Mouse (Mus musculus) large intestine, adult 2 months (tissue): ENCODE data around the gene Zfp729a. TPM values are rescaled to one million over a fixed set of nuclear protein-coding genes. Genes with fewer than 3 reads are reported as not detected.
"Not testable (repeated sequence)": the region's sequence is repeated elsewhere in the genome, so short reads cannot be mapped to it uniquely, and the experiment has no call there.

Experiments
- DNase-seq: peaks from one replicate; pipeline ENCODE4 v3.0.0-alpha.2; 2012; ENCODE audit warnings: low read depth, low spot score
- WGBS: fragments of 180-500 bp; shearing (Covaris S2); methylation state at CpG from one replicate; pipeline ENCODE4 v1.1.7; 2018; 5-methylcytosine and 5-hydroxymethylcytosine counted together
- polyA plus RNA-seq: library from polyadenylated mRNA; depleted of rRNA; stranded (reverse); fragments of >200 nt; gene quantifications from 2 replicates; pipeline ENCODE4 v1.2.3, GENCODE M21; 2012; rRNA removed

Zfp729a gene
- 0.75 and 1.3 TPM in 2 replicates for polyA plus RNA-seq

DNA sequence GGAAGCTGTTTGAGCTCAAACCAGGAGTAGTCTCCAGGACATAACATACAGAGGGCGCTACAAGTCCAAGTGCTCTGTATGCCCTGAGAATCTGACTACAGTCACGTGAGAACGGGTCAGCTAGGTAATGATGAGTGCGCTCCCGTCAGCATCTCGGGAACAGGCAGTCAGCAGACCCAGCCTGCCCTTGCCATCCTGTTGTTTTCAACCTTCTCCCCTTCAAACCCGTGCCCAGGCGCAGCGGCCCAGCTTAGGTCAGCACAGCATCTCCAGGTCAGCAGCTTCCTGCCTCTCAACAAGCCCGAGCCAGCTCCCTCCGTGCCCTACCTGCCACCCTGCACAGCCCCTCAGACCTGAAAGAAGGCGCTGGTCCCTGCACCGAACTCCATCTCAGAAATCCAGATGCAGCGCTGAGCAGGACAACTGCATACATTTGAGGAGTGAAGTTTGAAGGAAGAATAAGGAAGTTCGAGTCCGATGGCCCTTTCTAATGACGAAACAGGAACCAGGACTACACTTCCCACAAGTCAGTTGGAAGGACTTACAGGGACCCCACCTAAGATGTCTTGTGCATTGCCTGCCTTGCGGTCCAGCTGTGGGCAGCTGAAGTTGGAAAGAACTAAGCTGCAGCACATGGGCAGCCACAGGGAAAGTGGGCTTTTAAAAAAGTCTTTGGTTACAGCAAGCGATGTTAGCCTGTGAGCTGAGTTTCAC is at the start of gene Zfp729a, which contains the start of gene Gm49345:
Zfp729a (minus strand) TSS at position 498 of the 714 bp plus-strand sequence.
Gm49345 (minus strand) TSS at position 476 of the 714 bp plus-strand sequence.
- peak; percentile 84 for DNase-seq
- under 1% methylated on average over 19 of the region's 19 CpGs for WGBS

DNA sequence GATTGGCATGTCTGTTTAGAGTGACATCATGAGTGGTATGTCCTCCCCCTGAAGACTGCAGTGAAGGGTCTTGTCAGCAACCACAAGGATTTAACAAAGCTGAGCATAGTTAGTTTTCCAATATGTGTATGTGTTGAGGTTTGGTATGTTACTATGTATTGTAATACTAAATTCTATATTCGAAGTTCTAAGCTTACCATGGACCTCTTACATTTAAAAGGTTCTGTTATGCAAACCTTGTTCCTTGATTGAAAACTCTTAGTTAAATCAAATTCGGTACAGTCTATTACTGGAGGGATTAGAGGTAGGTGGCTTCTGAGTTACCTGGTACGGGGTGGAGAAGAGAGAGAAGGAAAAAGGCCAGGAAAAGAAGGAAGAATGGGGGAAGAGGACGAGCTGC is 49.4 kb upstream of the Zfp729a start, which contains the start of gene Zfp738:
Zfp738 (minus strand) TSS at position 101 of the 400 bp plus-strand sequence.
- no peak for DNase-seq
- WGBS: 84% methylated on average over 4 of the region's 4 CpGs

DNA sequence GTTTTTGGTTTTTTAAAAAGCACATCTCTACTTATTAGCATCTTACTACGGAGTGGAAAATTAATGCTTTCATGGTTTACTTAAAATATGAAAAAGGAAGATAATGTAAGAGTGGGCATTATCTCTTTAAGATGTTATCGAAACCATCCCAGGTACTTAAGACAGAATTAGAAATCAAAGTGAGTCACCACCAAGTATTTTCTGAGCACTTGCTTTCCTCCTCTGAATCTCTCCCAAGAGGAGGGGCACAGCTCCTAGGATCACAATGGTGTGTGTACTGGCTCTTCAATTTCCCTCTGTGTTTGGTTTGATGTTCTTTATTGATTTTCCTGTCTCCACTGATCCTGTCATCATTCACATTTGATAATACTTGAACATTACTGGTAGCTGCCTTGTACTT is 46.2 kb upstream of the Zfp729a start:
- 45% methylated on average over 2 of the region's 2 CpGs for WGBS
- DNase-seq: not testable (repeated sequence)

DNA sequence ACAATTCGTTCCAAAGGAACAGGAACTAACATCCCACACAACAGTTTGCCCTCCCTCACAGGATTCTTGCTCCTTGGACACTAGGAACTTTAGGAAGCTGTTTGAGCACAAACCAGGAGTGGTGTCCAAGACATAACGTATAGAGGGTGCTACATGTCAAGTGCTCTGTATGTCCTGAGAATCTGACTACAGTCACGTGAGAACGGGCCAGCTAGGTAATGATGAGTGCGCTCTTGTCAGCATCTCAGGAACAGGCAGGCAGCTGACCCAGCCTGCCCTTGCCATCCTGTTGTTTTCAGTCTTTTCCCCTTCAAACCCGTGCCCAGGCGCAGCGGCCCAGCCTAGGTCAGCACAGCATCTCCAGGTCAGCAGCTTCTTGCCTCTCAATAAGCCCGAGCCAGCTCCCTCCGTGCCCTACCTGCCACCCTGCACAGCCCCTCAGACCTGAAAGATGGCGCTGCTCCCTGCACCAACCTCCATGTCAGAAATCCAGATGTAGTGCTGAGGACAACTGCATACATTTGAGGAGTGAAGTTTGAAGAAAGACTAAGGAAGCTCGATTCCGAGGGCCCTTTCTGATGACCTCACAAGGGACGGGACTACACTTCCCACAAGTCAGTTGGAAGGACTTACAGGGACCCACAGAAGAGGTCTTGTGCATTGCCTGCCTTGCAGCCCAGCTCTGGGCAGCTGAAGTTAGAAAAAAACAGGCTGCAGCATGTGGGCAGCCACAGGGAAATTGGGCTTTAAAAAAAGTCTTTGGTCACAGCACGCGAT is 45.6 kb upstream of the Zfp729a start:
- WGBS: 5% methylated on average over 16 of the region's 16 CpGs

DNA sequence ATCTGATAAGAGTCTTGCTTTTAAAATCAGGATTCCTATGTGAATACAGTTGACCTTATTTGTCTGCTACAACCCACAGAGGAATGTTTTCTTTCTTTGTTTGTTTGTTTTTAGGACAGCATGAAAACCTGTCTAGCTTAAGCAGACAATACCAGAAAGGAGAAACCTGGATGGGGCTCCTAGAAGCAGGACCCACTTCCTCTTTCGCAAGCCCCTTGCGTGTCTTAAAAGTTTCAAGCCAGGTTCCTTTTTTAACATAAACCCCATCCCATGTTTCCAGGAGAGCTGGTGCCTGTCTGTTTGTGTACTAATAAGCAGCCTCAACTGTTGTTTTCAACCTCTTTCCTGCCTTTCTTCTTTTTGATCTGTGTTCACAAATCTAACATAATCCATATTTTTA is 37.3 kb upstream of the Zfp729a start:
- 96% methylated on average over 2 of the region's 2 CpGs for WGBS
- no peak for DNase-seq

More for the DNA sequence above, 45.6 kb upstream of the Zfp729a start:
- DNase-seq: peak; percentile 74

DNA sequence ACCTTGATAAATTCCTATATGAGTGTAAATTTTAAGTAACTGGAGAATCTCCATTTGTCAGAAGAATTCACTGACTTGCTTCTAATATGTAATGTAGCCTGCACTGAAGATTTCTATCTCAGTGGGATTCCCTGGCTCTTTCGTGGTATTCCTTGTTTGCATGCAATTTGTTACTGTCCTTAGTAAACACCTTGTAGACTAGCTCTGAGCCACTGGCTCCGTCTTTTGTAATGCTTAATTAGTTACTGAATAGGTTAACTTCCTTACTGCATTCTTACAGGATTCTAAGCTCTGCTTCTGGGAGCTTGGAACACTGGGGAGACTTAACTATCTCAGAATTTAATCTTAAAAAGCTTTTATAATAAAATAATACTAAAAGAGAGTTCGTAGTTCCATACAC is 14.9 kb upstream of the Zfp729a start:
- DNase-seq: no peak
- WGBS: 50% methylated on average over 3 of the region's 3 CpGs

DNA sequence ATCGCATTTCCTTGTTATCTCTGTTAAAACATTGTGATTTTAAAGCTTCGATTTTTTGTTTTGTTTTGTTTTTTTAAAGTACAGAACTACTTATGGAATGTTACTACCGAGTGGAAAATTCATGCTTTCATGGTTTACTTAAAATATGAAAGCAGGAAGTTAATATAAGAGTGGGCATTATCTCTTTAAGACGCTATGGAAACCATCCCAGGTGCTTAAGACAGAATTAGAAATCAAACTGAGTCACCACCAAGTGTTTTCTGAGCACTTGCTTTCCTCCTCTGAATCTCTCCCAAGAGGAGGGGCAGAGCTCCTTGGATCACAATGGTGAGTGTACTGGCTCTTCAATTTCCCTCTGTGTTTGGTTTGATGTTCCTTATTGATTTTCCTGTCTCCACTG is 27.5 kb downstream of the Zfp729a start:
- DNase-seq: no peak
- WGBS: 72% methylated on average over 4 of the region's 4 CpGs

DNA sequence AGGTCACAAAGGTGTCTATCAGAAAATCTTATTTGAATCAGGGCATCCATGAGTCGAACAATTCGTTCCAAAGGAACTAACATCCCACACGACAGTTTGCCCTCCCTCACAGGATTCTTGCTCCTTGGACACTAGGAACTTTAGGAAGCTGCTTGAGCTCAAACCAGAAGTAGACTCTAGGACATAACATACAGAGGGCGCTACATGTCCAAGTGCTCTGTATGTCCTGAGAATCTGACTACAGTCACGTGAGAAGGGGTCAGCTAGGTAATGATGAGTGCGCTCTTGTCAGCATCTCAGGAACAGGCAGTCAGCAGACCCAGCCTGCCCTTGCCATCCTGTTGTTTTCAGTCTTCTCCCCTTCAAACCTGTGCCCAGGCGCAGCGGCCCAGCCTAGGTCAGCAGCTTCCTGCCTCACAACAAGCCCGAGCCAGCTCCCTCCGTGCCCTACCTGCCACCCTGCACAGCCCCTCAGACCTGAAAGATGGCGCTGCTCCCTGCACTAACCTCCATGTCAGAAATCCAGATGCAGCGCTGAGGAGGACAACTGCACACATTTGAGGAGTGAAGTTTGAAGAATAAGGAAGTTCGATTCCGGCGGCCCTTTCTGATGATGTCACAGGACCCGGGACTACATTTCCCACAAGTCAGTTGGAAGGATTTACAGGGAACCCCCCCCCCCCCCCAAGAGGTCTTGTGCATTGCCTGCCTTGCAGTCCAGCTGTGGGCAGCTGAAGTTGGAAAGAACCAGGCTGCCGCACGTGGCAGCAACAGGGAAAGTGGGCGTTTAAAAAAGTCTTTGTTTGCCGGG is 28.3 kb downstream of the Zfp729a start, which contains the start of gene Zfp729b:
Zfp729b (minus strand) TSS at position 642 of the 811 bp plus-strand sequence.
- WGBS: 1% methylated on average over 20 of the region's 20 CpGs

DNA sequence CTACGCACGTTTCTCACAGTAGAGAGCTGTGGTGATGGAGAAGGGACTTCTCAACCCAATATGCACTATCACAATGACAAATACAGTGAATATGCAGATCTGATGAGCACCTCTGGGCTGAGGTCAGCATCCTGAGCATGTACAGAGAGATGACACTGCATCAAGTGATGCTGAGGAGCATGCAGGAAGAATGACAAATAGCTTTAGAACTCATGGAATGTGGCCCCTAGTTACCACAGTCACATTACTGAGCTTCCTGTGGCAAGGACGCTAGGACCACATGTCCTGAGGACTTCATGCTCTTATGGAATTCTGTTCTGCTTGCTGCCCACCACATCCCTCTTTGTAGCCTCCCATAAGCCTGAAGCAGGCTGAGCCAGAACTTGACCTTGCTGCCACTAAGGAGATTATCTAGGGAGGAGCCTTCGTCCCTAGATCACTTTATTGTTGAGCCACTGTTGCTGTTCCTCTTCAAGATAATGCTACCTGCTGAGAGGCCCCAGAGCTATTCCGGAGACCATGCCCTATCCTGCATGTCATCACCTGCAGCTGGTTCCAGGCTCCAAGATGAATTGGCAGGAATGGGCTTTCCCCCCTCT is 64.9 kb downstream of the Zfp729a start:
- WGBS: 69% methylated on average over 5 of the region's 5 CpGs
- DNase-seq: no peak

More for the DNA sequence above, 28.3 kb downstream of the Zfp729a start, which contains the start of gene Zfp729b:
- DNase-seq: peak; percentile 78

Other genes with a start within 250 kb of the Zfp729a start
- 2.8 and 5.0 TPM in 2 replicates for gene Zfp429, start 238.0 kb downstream of the Zfp729a start, polyA plus RNA-seq
- gene Zfp459, start 216.4 kb downstream of the Zfp729a start, polyA plus RNA-seq: 0.49 and 0.74 TPM in 2 replicates
- gene Zfp874a, start 186.2 kb downstream of the Zfp729a start, polyA plus RNA-seq: 0.43 and 0.82 TPM in 2 replicates
- gene Zfp874b, start 153.5 kb downstream of the Zfp729a start, polyA plus RNA-seq: 0.58 and 2.4 TPM in 2 replicates
- gene Zfp58, start 137.2 kb downstream of the Zfp729a start, polyA plus RNA-seq: 0.69 and 1.2 TPM in 2 replicates
- not detected in 2 replicates for gene Gm26965, start 111.6 kb downstream of the Zfp729a start, polyA plus RNA-seq
- gene Zfp87, start 111.6 kb downstream of the Zfp729a start, polyA plus RNA-seq: 11.9 and 21.7 TPM in 2 replicates
- gene Zfp748, start 84.0 kb downstream of the Zfp729a start, polyA plus RNA-seq: 0.99 and 2.7 TPM in 2 replicates
- gene Zfp729b, start 28.1 kb downstream of the Zfp729a start, polyA plus RNA-seq: 0.38 and 0.58 TPM in 2 replicates
- gene Gm49345, start within 50 bp of the Zfp729a start, polyA plus RNA-seq: 0.18 TPM in 1 of 2 replicates, not detected in the other
- 1.7 and 5.0 TPM in 2 replicates for gene Zfp738, start 49.3 kb upstream of the Zfp729a start, polyA plus RNA-seq
- 0.58 and 1.1 TPM in 2 replicates for gene Zfp65, start 91.4 kb upstream of the Zfp729a start, polyA plus RNA-seq
- gene Zfp85, start 117.4 kb upstream of the Zfp729a start, polyA plus RNA-seq: 0.43 and 0.52 TPM in 2 replicates
- 0.62 and 1.2 TPM in 2 replicates for gene Zfp493, start 141.9 kb upstream of the Zfp729a start, polyA plus RNA-seq
- gene Zfp273, start 175.9 kb upstream of the Zfp729a start, polyA plus RNA-seq: 0.51 and 0.60 TPM in 2 replicates
- gene Gm10037, start 193.3 kb upstream of the Zfp729a start, polyA plus RNA-seq: 0.47 TPM in 1 of 2 replicates, not detected in the other
- gene BC048507, start 225.5 kb upstream of the Zfp729a start, polyA plus RNA-seq: not detected in 2 replicates